In the genomic region with DNA sequence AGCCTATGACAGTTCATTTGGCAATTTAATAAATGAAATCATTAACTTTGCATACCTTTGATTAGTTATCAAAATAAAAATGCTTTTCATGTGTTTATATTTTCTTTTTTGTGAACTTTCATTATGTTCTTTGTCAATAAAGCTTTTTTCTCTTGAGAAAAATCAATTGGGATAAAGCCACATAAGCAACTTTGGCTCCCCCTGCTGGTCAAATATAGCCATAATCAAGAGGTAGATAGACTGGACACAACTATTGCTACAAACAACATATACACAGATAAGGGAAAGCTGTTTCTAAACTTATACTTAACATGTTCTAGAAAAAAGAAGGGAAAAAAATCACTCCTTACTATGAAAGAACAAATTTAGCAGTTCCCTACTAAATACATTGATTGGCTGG, we compare ENCODE assay signal across 8 mouse cellular contexts.
DNase-seq lines count a peak whose midpoint lies in the region.

No protein-coding gene starts in this region.

- peak; percentile 30 to 70 for DNase-seq in heart, adult 9 months (ENCODE audit: low spot score in 2 of 2)
- no peak for DNase-seq in heart, adult 11 months
- peak; percentile 17 to 26 for DNase-seq in urinary bladder, postnatal 36 days (ENCODE audit: low spot score in 2 of 2)
- no peak for DNase-seq in urinary bladder, postnatal 4 days (ENCODE audit: low spot score in 2 of 2)
- peak; percentile 83 to 90 for DNase-seq in cerebellum, postnatal 10 days
- DNase-seq in kidney, postnatal 14 days: peak; percentile 79
- peak; percentile 75 for DNase-seq in lung, postnatal 25 days (ENCODE audit: low spot score)
- no peak for DNase-seq in frontal cortex, postnatal 14 days (ENCODE audit: low spot score in 2 of 2)

Comparison
In these comparisons a context has a peak if more than half of its experiments do, and no peak if none do; other contexts are left out.
1. DNase-seq: peak in heart, adult 9 months (2 of 2), urinary bladder, postnatal 36 days (2 of 2), cerebellum, postnatal 10 days (2 of 2), kidney, postnatal 14 days (single experiment) and lung, postnatal 25 days (single experiment); none in heart, adult 11 months (single experiment), urinary bladder, postnatal 4 days (0 of 2) and frontal cortex, postnatal 14 days (0 of 2).